Mouse (Mus musculus): ENCODE results near the gene Rnf150. TPM values are rescaled to one million over a fixed set of nuclear protein-coding genes. Genes with fewer than 3 reads are reported as not detected.

Rnf150 gene
- polyA plus RNA-seq, 1 experiment from 2014 or later, result 1.5 TPM

DNA sequence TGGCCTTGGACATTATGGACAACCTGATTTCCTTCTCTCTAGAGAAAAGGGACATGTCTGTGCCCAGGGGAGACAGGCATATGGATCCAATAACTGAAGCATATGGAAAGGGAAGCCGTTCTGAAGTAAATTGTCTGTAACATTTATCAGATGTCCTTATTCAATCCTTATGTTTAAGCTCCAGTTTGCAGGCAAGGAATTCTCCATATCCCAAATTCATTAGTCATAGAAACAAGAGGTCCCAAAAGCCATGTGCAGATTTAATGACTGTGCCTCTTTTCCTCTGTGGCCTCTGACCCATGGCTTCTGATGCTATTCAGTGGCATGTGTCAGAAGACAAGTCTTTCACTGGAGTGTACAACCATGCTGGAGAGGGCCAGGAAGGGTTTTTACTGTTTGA is 83.5 kb downstream of the Rnf150 start:
- H3K36me3 ChIP-seq (ENCODE audit: control insufficient read depth, insufficient read depth, low read length), result no peaks in the 10 kb centered on the region
- H3K9me3 ChIP-seq (ENCODE audit: control insufficient read depth, low read length), result no peaks in the 10 kb centered on the region
- no peak overlapping the region for H3K9ac ChIP-seq (ENCODE audit: low read length)
- no peak overlapping the region for H3K4me2 ChIP-seq (ENCODE audit: low read depth, low read length)
- H3K4me3 ChIP-seq (ENCODE audit: low read length), result no peak overlapping the region
- WGBS, result 42% methylated on average over 1 of the region's 1 CpGs
- no peak for ATAC-seq (ENCODE audit: low read depth)
- no peak overlapping the region for H3K27ac ChIP-seq (ENCODE audit: low read length)
- no peaks in the 10 kb centered on the region for H3K27me3 ChIP-seq (ENCODE audit: control insufficient read depth, insufficient read depth, low read depth, low read length)
- H3K4me1 ChIP-seq (replicated peaks; ENCODE audit: control insufficient read depth, insufficient read depth, low read length), result peaks cover 15% of the 10 kb centered on the region

DNA sequence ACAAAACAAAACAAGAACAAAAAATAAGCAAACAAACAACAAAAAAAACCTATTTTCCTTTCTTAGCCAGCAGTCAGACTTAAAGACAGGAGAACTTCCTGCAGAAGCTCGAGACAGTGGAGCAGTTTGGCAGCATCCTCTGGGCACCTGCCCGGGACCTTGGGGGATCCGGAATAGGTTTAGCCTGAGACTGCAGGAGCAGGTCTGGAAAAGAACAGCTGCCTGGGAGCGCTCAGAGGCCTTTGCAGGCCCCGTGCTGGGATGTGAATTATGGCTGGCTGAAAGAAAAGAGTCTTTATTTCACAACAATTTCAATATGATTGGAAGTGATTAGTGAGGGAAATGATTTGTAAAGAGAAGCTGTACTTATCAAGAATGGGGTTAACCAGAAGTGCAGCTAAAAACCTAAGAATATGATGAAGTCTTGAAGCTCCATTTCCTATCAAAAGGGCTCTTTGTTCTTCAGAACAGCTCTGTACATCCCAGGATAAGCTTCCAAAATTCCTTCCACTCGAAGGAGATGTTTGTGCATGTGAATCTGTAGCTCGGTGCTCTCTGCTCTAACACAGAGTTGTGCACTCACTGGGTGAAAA is 92.1 kb downstream of the Rnf150 start:
- Histone ChIP-seq H3K4me2 (ENCODE audit: low read depth, low read length) (no peak overlapping the region), H3K4me1 (replicated peaks; ENCODE audit: control insufficient read depth, insufficient read depth, low read length) (peaks cover 3% of the 10 kb centered on the region; the same call in 1 of the 2 replicates), H3K36me3 (ENCODE audit: control insufficient read depth, insufficient read depth, low read length) (no peaks in the 10 kb centered on the region), H3K9ac (ENCODE audit: low read length) (no peak overlapping the region), H3K4me3 (ENCODE audit: low read length) (no peak overlapping the region), H3K9me3 (ENCODE audit: control insufficient read depth, low read length) (no peaks in the 10 kb centered on the region), H3K27ac (ENCODE audit: low read length) (no peak overlapping the region), H3K27me3 (ENCODE audit: control insufficient read depth, insufficient read depth, low read depth, low read length) (no peaks in the 10 kb centered on the region)
- 48% methylated on average over 7 of the region's 7 CpGs for WGBS
- no peak for ATAC-seq (ENCODE audit: low read depth)

DNA sequence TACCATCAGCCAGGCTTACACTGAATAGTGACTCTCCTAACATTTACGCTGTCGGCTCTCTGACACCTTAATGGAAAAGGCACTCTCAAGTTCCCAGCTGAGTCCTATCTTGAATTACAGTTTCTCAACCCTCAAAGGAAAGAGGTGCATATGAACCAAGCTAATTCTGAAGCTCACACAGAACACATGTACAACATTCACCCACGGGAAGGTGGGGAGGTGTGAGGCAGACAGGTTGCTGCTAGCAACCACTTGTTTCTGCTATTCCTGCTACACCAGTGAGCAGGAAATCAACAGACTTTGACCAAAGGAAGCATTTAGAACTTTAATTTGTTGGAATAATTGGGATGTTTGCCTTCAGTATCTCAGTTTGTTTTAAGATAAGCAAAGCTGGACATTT is 96.3 kb downstream of the Rnf150 start:
- H3K4me1 ChIP-seq (replicated peaks; ENCODE audit: control insufficient read depth, insufficient read depth, low read length), result peaks cover 3% of the 10 kb centered on the region; the same call in 1 of the 2 replicates
- H3K27me3 ChIP-seq (ENCODE audit: control insufficient read depth, insufficient read depth, low read depth, low read length), result no peaks in the 10 kb centered on the region
- no peak for ATAC-seq (ENCODE audit: low read depth)
- H3K4me2 ChIP-seq (ENCODE audit: low read depth, low read length), result no peak overlapping the region
- no peak overlapping the region for H3K4me3 ChIP-seq (ENCODE audit: low read length)
- H3K9me3 ChIP-seq (ENCODE audit: control insufficient read depth, low read length), result no peaks in the 10 kb centered on the region
- WGBS, result 55% methylated on average over 3 of the region's 3 CpGs
- no peak overlapping the region for H3K9ac ChIP-seq (ENCODE audit: low read length)
- no peaks in the 10 kb centered on the region for H3K36me3 ChIP-seq (ENCODE audit: control insufficient read depth, insufficient read depth, low read length)
- no peak overlapping the region for H3K27ac ChIP-seq (ENCODE audit: low read length)

DNA sequence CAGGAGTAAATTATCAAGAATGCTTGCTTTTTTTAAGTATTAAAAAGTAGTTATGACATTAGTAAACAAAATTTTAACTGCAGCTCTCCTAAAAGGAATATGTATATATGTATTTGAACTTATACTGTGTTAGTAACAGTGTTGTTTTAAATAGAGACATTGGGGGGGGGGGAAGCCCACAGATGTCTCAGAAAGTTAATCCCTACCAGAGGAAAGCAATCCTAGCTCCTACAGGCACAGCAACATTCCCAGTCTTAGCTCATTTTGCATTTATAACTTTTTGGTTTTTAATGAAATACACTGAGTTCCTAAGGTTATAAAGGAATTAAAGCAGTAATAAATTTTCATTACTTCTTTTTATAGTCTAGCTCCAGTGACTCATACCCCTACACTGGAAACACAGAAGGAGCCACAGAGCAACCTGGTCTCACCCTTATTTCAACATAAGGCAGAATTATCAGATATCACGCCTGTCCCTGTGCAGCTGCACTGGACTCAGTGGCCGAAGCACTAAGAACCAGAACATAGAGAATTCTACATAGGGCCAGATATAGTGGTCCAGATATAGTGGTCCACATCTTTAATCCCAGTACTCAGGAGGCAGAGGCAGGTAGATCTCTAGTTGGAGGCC is 96.9 kb downstream of the Rnf150 start:
- H3K36me3 ChIP-seq (ENCODE audit: control insufficient read depth, insufficient read depth, low read length), result no peaks in the 10 kb centered on the region
- no peak overlapping the region for H3K4me3 ChIP-seq (ENCODE audit: low read length)
- H3K9ac ChIP-seq (ENCODE audit: low read length), result no peak overlapping the region
- H3K4me2 ChIP-seq (ENCODE audit: low read depth, low read length), result no peak overlapping the region
- H3K27me3 ChIP-seq (ENCODE audit: control insufficient read depth, insufficient read depth, low read depth, low read length), result no peaks in the 10 kb centered on the region
- H3K27ac ChIP-seq (ENCODE audit: low read length), result no peak overlapping the region
- ATAC-seq (ENCODE audit: low read depth), result no peak
- WGBS, result 89% methylated on average over 2 of the region's 2 CpGs
- no peaks in the 10 kb centered on the region for H3K9me3 ChIP-seq (ENCODE audit: control insufficient read depth, low read length)
- peaks cover 3% of the 10 kb centered on the region; the same call in 1 of the 2 replicates for H3K4me1 ChIP-seq (replicated peaks; ENCODE audit: control insufficient read depth, insufficient read depth, low read length)

DNA sequence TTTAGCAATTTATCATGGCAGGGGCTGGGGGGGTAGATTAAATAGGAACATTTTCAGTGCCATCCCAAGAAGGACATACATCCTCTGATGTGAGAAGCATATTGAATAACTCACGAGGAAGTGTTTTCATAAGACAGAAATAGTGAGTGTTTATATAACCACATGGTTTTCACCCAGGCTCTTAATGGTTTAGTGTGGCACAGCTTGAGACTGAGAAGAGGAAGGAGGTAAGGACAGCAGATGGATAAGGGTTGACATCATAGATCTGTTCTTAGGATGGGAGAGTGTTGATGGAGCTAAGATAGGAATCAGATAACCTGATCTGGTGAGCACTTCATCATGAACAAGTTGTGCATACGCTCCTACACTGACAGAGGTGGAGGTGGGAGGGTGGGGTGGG is 101.4 kb downstream of the Rnf150 start:
- WGBS, result 44% methylated on average over 2 of the region's 2 CpGs
- Histone ChIP-seq H3K9ac (ENCODE audit: low read length) (no peak overlapping the region), H3K36me3 (ENCODE audit: control insufficient read depth, insufficient read depth, low read length) (no peaks in the 10 kb centered on the region), H3K27me3 (ENCODE audit: control insufficient read depth, insufficient read depth, low read depth, low read length) (no peaks in the 10 kb centered on the region), H3K27ac (ENCODE audit: low read length) (no peak overlapping the region), H3K4me3 (ENCODE audit: low read length) (no peak overlapping the region), H3K4me2 (ENCODE audit: low read depth, low read length) (no peak overlapping the region), H3K4me1 (replicated peaks; ENCODE audit: control insufficient read depth, insufficient read depth, low read length) (peaks cover 12% of the 10 kb centered on the region), H3K9me3 (ENCODE audit: control insufficient read depth, low read length) (no peaks in the 10 kb centered on the region)
- no peak for ATAC-seq (ENCODE audit: low read depth)

DNA sequence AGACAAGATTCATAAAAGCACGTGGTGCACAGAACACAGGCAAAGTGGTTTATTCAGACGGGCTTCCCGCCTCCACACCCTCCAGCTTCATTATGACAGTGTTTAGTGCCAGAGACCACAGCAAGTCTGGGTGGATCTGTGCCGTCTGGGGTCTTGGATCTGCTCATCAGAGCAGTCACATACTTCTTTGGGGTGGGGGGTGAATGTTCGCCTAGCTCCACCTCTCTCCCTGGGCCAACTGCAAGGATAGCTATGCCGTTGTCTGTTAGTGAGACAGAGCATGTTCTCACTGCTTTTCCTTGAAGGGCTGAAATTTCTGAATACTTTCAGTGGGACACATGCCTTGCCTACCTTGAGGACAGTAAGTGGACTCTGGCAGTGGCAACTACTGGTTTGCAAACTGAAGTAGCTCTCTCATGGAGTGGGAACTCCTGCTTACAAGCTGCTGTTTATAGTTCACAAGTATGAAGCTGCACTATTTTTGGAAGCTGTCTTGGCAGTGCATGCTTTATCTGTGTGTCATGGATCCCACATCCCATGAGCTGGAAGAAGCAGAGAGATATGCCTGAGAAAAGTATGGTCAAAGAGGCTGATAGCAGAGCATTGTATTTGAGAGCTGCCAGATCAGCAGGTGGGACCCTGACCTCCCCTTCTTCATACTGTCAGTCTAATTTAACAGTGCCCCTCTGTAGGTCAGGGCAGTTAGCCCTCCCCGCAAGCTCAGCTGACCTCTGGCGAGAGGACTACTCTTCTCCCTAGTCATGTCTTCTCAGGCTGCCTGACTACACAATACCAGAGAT is 104.9 kb downstream of the Rnf150 start:
- H3K9me3 ChIP-seq (ENCODE audit: control insufficient read depth, low read length), result no peaks in the 10 kb centered on the region
- no peak overlapping the region for H3K4me3 ChIP-seq (ENCODE audit: low read length)
- no peaks in the 10 kb centered on the region for H3K36me3 ChIP-seq (ENCODE audit: control insufficient read depth, insufficient read depth, low read length)
- H3K4me2 ChIP-seq (ENCODE audit: low read depth, low read length), result no peak overlapping the region
- H3K4me1 ChIP-seq (replicated peaks; ENCODE audit: control insufficient read depth, insufficient read depth, low read length), result peaks cover 10% of the 10 kb centered on the region
- 56% methylated on average over 8 of the region's 8 CpGs for WGBS
- H3K27me3 ChIP-seq (ENCODE audit: control insufficient read depth, insufficient read depth, low read depth, low read length), result no peaks in the 10 kb centered on the region
- H3K27ac ChIP-seq (ENCODE audit: low read length), result peak overlapping the region; percentile 49
- peak; percentile 82 for ATAC-seq (ENCODE audit: low read depth)
- no peak overlapping the region for H3K9ac ChIP-seq (ENCODE audit: low read length)

DNA sequence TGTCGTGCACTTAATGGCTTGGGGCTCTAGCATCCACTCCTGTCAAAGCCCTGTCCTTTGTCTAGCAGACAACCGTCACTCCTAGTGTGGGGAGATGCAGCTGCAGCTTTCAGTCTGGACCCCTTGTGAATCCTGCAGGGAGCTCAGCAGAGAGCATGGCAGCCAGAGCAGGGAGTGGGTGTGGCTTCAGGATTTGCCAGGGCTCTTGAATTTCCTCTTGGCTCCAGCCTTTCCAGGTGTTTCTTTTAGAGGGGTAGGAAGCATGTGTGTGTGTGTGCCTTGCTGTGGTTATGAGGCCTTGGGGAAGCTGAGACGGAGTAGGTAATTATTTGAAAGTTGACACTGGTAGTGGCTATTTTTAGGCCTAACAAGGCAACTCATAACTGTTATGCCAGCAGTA is 106.8 kb downstream of the Rnf150 start:
- Histone ChIP-seq H3K27ac (ENCODE audit: low read length) (no peak overlapping the region), H3K36me3 (ENCODE audit: control insufficient read depth, insufficient read depth, low read length) (no peaks in the 10 kb centered on the region), H3K27me3 (ENCODE audit: control insufficient read depth, insufficient read depth, low read depth, low read length) (no peaks in the 10 kb centered on the region), H3K4me3 (ENCODE audit: low read length) (no peak overlapping the region), H3K9me3 (ENCODE audit: control insufficient read depth, low read length) (no peaks in the 10 kb centered on the region), H3K9ac (ENCODE audit: low read length) (no peak overlapping the region), H3K4me1 (replicated peaks; ENCODE audit: control insufficient read depth, insufficient read depth, low read length) (peaks cover 15% of the 10 kb centered on the region), H3K4me2 (ENCODE audit: low read depth, low read length) (no peak overlapping the region)
- WGBS, result 46% methylated on average over 3 of the region's 3 CpGs
- ATAC-seq (ENCODE audit: low read depth), result 0 out of 2 replicates have a peak, but pooled peaks have one; percentile 26

DNA sequence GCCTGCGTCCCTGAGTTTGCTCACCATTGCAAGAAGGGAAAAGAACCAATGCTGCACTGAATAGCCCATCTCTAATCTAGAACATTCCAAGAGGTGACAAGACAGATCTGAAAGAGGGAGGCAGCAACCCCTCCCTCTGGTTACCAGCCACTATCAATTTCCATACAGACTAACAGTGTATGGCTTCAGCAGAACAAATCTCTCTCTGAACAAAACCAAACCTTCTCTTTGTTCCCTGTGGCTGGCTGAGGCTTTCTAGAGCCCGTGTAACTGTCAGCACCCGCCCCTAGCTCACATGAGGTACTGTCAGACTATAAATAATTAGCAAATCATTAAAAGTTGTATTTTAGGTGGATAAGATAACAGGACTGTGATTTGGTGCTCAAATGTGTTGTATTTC is 109.7 kb downstream of the Rnf150 start:
- no peak for ATAC-seq (ENCODE audit: low read depth)
- no peaks in the 10 kb centered on the region for H3K36me3 ChIP-seq (ENCODE audit: control insufficient read depth, insufficient read depth, low read length)
- no peaks in the 10 kb centered on the region for H3K9me3 ChIP-seq (ENCODE audit: control insufficient read depth, low read length)
- H3K4me2 ChIP-seq (ENCODE audit: low read depth, low read length), result no peak overlapping the region
- H3K4me3 ChIP-seq (ENCODE audit: low read length), result no peak overlapping the region
- H3K9ac ChIP-seq (ENCODE audit: low read length), result no peak overlapping the region
- H3K27ac ChIP-seq (ENCODE audit: low read length), result no peak overlapping the region
- peaks cover 13% of the 10 kb centered on the region for H3K4me1 ChIP-seq (replicated peaks; ENCODE audit: control insufficient read depth, insufficient read depth, low read length)
- H3K27me3 ChIP-seq (ENCODE audit: control insufficient read depth, insufficient read depth, low read depth, low read length), result no peaks in the 10 kb centered on the region
- 60% methylated on average over 3 of the region's 3 CpGs for WGBS

DNA sequence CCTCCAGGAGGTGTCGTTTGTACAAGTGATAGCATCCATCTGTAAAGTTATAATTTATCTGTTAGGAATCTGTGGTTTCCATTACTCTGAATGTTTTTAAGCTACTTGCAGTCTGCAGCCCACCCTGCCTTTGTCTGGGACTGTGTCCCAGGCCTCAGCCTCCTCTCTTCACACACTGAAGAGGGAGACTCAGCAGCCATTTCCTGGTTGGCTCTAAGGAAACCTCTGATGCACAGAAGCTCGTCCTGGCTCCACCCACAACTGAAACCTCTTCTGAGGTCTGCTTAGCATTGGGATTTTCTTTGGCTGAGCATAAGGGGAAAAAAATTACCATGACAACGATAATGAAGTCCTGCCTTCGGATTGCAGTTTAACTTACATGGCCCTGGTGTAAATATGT is 110.2 kb downstream of the Rnf150 start:
- no peak overlapping the region for H3K4me3 ChIP-seq (ENCODE audit: low read length)
- no peaks in the 10 kb centered on the region for H3K27me3 ChIP-seq (ENCODE audit: control insufficient read depth, insufficient read depth, low read depth, low read length)
- ATAC-seq (ENCODE audit: low read depth), result peak; percentile 86
- H3K9me3 ChIP-seq (ENCODE audit: control insufficient read depth, low read length), result no peaks in the 10 kb centered on the region
- H3K4me2 ChIP-seq (ENCODE audit: low read depth, low read length), result no peak overlapping the region
- no peak overlapping the region for H3K9ac ChIP-seq (ENCODE audit: low read length)
- no peaks in the 10 kb centered on the region for H3K36me3 ChIP-seq (ENCODE audit: control insufficient read depth, insufficient read depth, low read length)
- no peak overlapping the region for H3K27ac ChIP-seq (ENCODE audit: low read length)
- WGBS, result 32% methylated on average over 4 of the region's 4 CpGs
- H3K4me1 ChIP-seq (replicated peaks; ENCODE audit: control insufficient read depth, insufficient read depth, low read length), result peaks cover 8% of the 10 kb centered on the region
